Mouse (Mus musculus) layer of hippocampus, adult 8-10 months (tissue): ENCODE results near the gene 1700001O22Rik. TPM values are rescaled to one million over a fixed set of nuclear protein-coding genes. Genes with fewer than 3 reads are reported as not detected.

Experiments
- DNase-seq, 2 experiments: peaks; one replicate each; pipeline ENCODE4 v3.0.0; 2022; ENCODE audit warnings: low spot score in 2 of 2
- total RNA-seq, 4 experiments: library from RNA; stranded (reverse); gene quantifications; 2 replicates each; pipeline ENCODE4 v1.2.4; 2022

1700001O22Rik gene
- total RNA-seq, result 10 to 100 TPM in 1 of 4 experiments, 1 to 10 TPM in 3; 6.1 to 12.4 (median 7.1) TPM

DNA sequence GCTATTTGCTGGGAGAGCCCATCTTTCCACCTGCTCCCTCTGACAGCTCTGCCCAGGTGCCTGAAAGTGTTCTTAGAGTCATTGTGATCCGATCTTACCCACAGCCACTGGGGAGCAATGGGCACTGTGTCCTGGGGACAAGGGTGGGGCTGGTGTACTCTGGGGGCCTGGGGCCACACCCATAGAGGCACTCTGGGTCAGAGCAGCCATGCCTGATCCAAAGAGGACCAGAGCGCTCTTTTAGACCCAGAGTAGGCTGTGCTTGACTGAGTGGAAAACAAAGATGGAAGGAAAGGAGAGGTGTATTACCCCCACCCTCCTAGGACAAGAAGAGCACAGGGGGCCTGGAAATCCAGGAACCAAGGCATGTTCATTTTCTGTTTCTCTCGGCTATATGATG, at the start of gene 1700001O22Rik:
Gene 1700001O22Rik (minus strand): TSS at position 58 of the 400 bp plus-strand sequence.
- DNase-seq, result no peak

DNA sequence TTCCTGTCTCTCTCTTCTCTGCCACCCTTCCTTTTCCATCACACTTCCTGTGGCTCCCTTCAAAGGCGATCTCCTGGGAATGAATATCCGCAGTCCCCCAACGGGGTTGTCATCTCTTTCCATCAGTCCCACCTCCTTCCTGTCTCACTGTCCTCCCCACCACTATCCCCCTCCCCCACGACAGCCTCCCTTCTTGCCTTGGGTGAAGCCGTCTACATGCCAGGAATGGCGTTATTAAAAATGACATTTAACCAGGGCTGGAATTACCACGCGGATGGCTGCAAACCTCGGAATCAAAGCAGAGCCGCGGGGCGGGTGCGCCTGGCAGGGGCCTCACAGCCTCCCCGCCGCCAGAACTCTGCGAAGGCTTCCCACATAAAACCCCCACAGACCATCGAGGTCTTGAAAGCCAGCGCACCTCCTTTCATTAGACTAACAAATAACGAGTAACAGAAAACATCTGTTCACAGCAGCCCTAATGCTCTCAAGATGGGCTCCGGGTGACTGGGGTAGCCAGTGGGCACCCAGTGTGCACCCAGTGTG, 49.4 kb upstream of the 1700001O22Rik start:
- DNase-seq, result no peak

DNA sequence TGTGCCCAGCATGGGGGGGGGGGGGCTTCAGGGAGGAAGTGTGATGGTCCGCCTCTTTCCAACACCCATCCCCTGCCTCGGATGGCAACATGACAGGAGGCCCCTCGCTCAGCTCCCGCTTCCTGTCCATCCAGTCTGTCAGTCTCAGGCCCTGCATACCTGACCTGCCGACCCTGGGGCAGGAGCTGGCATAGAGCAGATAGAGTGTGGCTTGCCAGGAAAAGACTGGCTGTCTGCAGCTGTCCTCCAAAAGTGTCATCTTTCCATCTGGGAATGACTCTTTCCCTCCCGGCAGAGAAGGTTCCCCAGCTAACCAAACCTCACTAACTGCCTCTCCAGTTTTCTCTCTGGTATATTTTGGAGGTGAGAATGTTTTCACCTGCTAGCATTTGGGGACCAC, 47.1 kb upstream of the 1700001O22Rik start:
- DNase-seq, result no peak

DNA sequence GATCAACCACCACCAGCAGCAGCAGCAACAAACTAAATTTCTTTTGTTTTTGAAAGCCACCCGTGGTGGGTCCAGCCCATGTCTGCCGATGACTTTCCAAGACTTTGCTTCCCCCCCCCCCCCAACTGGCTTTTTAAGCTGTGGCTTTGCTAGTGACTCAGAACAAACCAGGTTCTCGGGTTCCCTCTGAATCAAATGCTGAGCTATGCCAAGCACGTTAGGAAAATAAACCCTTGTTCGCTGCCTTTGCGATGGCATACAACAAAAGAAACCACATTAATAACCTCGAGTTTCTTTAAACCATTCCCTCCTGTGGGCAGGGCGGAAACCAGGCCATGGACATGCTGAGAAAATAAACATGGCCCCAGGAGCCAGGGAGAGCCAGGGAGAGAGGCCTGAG, 44.7 kb upstream of the 1700001O22Rik start:
- no peak for DNase-seq

DNA sequence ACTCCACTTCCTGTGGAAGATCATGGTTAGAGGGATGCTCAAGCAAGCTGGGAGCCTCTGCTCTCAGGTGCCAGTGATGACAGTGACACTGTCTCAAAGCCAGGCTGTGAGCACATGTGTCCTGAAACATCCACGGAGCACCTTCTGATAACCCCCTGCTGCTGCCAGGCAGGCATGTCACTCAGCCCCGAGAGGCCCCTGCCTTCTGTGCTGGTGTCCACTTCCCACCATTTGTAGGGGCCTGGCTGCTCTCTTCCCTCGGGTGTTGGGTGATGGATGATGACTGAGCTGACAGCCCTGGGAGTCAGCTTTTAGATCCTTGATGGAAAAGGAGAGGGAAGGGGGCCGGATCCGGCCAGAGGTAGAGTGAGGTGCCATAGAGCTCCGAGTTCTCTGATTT, 43.3 kb upstream of the 1700001O22Rik start:
- no peak for DNase-seq

DNA sequence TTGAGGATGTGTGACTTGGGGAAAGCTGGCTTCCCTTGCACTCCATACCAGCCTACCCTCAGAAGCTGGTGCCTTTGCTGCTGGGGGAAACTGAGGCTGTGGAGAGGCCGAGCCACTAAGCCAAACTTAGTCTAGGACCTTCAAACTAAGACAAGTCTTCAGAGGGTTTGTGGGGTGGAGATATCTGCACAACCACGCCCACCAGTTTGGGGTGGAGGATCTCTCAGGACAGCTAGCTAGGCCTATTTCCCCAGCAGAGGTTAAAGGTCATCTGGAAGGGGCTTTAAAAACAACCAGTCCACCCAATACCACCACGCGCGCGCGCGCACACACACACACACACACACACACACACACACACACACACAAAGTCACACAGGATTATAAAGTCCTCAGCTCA, 42.8 kb upstream of the 1700001O22Rik start:
- no peak for DNase-seq

DNA sequence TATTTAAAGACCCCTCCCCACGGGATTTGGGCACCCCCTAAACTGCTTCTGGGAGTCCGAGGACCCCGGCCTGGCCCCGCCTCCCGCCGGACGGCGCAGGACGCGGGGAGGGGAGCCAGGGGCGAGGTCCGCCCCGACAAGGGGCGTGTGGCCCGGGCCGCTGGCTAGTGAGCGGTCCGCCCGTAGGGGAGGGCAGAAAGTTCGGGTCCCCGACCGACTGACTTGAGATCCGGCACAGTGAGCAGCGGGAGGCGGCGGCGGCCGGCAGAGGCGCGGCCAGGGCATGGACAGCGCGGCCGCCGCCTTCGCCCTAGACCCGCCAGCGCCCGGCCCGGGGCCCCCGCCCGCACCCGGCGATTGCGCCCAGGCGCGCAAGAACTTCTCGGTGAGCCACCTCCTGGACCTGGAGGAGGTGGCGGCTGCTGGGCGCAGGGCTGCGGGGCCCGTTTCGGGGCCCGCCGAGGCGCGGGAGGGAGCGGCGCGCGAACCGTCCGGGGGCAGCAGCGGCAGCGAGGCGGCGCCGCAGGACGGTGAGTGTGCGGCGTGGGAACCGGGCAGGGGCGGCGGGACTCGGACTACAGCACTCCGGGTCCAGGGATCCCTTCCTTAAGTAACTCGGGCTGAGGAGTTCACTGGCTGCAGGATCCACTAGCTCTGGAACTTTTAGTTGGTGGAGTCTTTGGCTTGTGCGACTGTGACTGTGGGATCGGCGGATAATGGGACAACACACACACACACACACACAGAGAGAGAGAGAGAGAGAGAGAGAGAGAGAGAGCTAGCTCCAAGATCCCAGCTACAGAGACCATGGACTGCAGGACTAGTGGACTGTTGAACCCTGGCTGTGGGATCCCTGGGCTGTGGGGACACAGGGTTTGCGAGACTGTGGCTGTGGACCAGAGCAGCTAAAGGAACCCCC, 42.0 kb upstream of the 1700001O22Rik start:
- DNase-seq, result no peak

DNA sequence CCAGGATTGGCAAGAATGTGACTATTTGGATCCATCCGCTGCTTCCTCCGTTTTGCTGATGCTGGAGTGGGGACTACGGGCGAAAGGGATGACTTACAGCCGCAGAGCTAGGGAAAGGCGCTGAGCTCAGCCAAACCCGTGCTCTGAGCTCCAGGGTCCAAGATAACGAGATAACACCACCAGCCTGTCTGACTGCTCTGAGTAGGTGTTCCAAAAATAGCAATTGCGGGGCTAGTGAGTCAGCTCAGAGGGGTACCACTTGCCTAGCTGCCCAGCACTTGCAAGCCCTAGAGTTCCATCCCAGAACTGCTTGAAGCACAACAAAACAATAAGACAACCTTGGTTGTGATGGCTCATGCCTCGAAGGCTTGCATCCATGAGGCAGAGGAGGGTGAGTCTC, 39.2 kb upstream of the 1700001O22Rik start:
- DNase-seq, result no peak

DNA sequence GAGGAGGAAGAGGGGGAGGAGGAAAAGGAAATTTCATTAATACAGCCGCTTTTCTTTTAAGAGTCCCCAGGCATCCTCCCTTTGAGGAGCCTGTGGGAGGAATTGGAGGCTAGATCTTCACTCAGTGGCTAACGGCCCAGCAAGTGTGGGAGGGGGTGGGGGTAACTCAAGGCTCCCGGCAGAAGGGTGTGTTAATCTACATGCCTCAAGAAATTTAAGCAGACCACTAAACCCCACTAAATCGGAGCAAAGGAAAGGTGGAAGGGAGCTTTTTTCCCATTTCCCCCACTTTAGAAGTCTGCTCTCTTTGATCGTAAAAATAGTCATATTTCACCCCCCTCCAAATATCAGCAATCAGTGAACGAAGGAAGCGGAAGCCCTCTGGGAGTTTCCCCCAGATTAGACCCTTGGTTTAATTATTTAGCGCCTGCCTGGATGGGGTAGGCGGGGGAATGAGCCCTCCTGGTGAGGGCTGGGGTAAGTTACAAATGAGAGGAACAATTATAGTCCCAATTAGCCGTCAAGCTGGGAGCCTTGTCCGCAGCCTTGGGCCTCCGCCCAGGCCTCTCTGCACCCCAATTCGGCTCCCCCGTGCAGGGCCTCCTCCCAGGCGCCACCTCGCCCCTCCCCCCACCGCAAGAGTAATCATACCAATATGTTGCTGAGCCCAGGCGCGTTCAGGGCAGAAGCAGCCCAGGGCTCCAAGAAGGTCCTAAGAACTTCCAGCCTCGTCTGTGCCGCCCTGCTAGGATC, 33.0 kb upstream of the 1700001O22Rik start:
- no peak for DNase-seq

DNA sequence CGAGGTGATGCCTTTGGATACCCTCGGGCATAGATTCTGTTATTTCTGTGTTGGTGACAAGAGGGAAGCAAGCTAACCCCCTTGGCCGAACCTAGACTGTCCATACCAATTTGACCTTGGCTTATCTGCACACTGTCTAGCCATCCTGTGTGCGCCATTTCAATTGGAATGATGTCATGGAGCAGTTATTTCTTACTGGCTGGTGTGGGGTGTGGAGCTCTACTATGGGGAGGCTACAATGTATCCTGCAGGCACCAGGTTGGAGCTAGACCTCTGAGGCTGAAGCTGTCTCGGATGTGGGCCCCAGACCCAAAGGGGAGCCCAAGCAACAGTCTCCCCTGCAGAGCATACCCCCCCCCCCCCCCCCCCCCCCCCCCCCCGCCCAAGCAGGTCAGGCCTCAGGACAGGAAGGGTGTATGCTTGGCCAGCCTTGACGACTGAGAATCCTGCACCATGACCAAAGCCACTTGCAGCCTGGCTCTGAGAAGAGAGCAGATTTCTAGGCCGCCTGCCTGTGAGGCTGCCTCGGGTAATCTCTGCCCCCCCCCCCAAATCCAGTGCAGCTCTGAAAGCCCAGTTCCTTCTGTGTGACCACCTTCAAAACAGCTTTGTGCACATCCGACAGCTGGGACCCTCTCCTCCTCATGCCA, 31.0 kb upstream of the 1700001O22Rik start, which contains the start of gene Prrx2:
Gene Prrx2 (plus strand): TSS at position 600 of the 650 bp plus-strand sequence.
- no peak for DNase-seq

DNA sequence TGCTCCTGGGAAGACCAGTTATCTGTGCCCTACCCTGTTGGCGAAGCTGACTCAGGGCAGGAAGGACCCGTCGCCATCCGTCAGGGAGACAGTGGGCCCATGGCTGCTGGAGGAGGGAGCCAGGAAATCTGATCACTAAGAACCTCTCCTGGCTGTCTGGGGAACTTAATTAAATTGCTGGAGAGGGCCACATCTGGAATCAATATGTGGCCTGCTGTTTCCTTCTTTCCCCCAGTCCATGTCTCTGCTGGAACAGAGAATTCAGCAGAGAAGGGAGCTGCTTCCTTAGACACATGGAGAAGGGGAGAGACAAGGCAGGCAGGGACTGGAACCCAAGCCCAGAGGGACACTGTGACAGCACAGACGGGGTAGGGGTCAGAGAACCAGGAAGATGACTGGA, 30.2 kb upstream of the 1700001O22Rik start:
- DNase-seq, result no peak

DNA sequence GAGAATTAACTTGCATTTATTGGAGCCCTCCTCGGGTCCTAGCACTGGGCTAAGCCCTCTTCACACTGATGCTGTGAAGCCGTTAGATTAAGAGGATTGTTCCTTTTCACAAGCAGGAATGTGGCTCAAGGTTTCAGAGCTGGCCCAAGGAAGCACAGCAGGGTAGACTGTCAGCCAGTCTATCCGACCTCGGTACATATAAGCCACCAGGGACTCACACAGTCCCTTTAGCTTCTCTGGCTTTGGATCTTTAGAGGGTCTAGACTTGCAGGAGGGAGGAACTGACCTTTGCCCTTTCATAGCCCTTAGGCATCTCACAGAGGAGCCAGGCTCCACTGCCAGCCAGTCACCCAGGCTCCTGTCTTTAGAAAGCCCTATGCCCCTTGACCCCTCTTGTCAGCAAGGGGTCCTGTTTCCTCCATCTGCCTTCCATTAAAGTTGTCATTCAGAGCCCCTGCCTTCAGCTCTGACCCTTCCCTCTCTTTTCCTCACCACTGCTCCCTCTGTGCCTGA, 26.9 kb upstream of the 1700001O22Rik start, which contains the start of gene Asb6:
Gene Asb6 (minus strand): TSS at position 51 of the 513 bp plus-strand sequence.
- no peak for DNase-seq

DNA sequence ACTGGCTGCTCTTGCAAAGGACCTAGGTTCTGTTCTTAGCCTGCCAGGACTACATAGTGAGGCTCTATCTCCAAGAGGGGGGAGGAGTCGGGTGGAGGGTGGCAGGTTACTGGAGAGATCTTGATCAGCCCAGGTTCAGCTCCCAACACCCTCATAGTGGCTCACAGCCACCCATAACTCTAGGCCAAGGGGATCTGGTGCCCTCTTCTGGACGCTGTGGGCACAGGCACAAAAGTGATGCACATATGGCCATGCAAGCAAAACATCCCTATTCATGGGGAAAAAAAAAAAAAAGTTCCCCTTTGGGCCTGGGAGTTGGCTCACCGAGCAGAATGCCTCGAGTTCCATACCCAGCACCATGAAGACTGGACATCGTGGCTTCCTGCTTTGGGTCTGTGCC, 25.9 kb upstream of the 1700001O22Rik start:
- DNase-seq, result no peak

DNA sequence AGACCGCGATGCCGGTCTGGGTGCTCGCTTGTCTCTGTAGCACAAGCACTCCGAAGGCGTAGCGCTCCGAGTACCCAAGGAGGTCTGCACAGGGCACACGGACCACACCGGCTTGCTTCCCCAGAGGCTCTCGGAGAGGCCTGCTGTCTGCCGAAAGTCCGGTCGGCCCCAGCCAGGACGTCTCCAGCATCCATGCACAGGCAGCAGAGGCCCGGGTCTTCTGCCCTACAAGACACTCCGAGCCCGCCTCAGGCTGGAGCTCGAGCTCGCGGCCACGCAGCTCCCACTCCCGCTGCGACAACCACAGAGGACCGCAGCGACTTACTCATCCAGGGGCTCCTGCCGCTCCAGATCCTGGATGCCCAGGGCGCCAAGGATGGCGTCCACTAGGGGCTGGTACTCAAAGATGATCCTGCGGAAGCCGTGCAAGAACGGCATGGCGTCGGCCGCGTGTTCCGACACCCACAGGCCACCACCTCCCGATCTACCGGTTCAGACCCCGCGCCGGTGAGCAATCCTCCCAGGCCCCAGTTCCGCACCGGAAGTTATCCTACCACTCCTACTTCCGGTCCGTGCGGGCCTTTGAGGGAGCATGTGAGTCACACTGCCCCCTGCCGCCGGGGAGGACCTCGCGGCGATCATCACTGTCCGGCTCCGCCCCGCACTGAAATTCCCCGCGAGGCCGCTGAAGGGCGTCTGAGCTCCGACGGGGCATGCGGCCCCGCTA, 24.5 kb upstream of the 1700001O22Rik start:
- peak; percentile 86 to 95 for DNase-seq

DNA sequence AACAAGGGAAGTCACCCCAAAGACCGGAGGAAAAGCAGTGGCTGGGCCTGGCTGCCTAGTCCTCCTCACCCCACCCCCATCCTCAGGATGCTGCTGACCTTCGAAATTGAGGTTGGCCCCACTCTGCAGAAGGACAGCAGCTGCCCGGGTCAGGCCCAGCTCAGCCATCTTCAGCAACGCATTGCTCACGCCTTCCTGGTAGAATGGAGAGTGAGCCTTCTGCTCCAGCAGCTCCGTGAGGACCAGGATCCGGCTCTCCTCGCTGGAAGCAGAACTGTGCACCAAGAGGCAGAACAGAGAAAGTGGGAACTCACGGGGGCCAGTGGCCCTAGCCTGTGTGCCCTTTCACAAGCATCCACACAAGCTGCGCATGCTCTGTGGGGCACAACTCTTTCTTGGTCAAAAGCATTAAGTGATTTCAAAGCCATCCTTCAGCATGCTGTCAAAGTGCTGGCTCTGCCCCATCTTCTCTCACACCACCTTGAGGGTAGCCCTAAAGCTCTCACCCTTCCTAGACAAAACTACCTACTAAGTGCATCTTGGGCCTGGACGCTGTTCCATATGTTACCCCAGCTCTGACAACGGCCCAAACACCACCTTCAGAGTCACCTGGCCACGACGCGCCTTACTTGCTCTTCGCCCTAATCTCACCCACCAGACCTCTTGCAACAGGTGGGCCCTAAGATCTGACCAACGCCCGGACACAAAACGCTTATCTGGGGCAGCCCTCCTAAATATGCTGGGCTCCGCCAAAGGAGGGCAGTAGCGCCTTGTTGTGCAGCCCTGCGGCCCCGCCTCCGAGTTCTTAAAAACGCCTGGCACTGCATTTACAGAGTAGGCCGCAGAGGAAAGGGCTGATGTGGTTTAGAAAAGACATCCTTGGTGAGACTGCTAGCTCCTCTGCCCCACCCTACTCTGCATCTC, 23.6 kb upstream of the 1700001O22Rik start:
- peak in 1 of 2 experiments; percentile 52 for DNase-seq

DNA sequence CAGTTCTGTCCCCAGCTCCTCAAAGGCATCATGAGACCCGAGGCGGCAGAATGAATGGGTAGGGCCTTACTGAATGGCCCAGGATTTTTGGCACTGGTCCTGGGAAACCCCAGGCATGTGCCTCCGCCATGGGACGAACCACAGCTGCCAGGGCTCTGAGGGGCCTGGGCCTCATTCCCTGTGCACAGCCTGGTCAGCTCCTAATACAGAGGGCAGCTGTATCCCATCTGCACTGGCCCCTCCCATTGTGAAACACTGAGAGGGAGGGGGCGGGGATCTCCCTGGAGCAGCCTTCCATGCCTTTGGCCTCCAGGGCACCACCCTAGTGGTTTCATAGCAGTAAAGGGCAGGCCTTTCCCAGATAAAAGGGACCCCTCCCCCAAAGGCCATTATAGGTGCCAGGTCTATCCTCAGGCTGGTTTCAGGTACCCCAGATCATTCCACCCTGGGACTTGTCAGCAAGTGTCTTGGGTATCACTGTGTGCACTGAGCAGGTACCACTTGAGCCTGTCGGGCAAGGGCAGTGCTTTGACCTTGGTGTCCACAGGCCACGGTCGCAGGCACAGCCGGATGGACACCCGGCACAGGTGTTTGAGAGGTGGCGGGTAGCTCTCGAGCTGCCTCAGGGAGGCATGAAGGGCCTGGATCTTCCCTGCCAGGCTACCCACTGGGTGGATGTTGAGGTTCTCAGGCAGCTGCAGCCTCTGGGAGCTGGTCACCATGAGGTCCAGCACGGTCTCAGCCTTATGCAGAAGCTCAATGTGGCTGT, 20.1 kb upstream of the 1700001O22Rik start:
- DNase-seq, result peak in 1 of 2 experiments; percentile 59

DNA sequence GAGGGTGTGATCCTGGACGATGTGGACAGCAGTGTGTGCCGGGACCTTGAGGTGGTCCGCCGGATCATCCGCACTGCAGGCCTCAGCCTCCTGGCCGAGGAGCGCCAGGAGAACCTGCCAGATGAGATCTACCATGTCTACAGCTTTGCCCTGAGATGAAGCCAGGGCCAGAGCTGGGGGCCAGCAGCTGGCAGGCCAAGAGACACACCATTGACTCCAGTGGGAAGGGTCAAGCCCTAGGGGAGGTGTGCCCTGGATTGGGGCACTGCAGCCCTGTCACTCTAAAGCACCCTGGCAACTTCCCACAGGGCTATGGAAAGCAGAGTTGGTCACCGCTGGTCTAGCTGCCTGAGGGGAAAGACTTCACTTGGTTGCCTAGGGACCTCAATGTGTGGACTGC, 19.0 kb upstream of the 1700001O22Rik start:
- DNase-seq, result no peak

DNA sequence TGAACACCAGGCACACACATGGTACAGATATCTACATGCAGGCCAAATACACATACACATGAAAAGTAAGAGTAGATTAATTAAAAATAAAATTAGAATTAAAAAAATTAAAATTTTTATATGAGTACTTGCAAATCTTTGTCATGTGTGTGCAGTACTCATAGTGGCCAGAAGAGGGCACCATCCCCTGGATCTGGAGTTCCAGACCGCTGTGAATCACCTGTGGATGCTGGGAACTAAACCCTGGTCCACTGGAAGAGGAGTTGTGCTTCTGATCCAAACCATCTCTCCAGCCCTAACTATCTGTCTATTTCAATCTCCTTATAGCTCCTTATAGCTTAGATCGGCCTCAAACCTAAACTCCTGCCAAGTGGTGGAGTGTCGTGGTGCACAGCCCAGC, 17.6 kb upstream of the 1700001O22Rik start:
- no peak for DNase-seq

DNA sequence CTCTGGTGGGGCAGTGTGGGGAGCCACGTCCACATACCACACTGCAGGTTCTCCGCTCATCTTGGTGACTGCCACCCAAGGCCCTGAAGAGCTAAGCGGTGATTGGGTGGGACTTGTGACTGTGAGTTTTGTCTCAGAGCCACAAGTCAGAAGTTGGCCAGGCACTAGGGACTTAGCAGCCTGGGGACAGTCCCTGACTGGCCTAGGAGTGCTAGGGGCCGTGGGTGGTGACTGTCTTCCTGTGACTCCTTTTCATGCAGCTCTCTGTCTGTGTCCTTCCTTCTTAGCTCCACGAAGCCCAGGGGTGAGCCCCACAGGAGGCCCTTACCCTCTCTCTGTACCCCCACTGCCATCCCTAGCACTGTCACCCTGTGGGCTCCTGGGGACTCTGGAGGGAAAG, 16.4 kb upstream of the 1700001O22Rik start:
- DNase-seq, result no peak
